Mouse (Mus musculus): Measurements from ENCODE around the gene Trp53bp2. TPM values are rescaled to one million over a fixed set of nuclear protein-coding genes. Genes with fewer than 3 reads are reported as not detected.
A peak's percentile ranks its signal among the peaks of the same experiment; 100 is the strongest.

The Trp53bp2 gene
- polyA plus RNA-seq (2014; fragmentation: Nextera tagmentation; extraction: Ambion mirVana): 40.2 and 42.5 TPM in 2 replicates

- WGBS: under 1% methylated on average over 69 of the region's 71 CpGs
- peak; percentile 98 for DNase-seq (ENCODE audit: low spot score)
- peak; percentile 93 for ATAC-seq (replicated peaks; ENCODE audit: insufficient number of reproducible peaks, low FRiP score, low TSS enrichment, low read depth)
- H3K27ac ChIP-seq (replicated peaks; ENCODE audit: low read depth, low read length): peak within 1 kb of the TSS; percentile 87
- peak within 1 kb of the TSS; percentile 97 for H3K9ac ChIP-seq (replicated peaks; ENCODE audit: low read length)
- H3K4me2 ChIP-seq (ENCODE audit: low read depth, low read length): peak within 1 kb of the TSS; percentile 70
- peak within 1 kb of the TSS; percentile 92 for H3K4me3 ChIP-seq (ENCODE audit: low read depth, low read length)
- no peaks in the 10 kb centered on the region for H3K27me3 ChIP-seq (ENCODE audit: control insufficient read depth, insufficient read depth, low read length)
- H3K9me3 ChIP-seq (replicated peaks; ENCODE audit: control insufficient read depth, low read length): no peaks in the 10 kb centered on the region
- no peaks in the 10 kb centered on the region for H3K36me3 ChIP-seq (replicated peaks; ENCODE audit: control insufficient read depth, insufficient read depth, low read depth, low read length)
- H3K4me1 ChIP-seq (ENCODE audit: control insufficient read depth, insufficient read depth, low read length): no peaks in the 10 kb centered on the region
Observed at GRCm38 (mm10) chr1:182408684-182409327, at the start of gene Trp53bp2. Gene Trp53bp2 (plus strand): TSS chr1:182409172.

GRCm38 (mm10) chr1:182362703-182363102, 46.3 kb upstream of the Trp53bp2 start:
- Histone ChIP-seq H3K9ac (replicated peaks; ENCODE audit: low read length) (no peak overlapping the region), H3K4me3 (ENCODE audit: low read depth, low read length) (no peak overlapping the region), H3K36me3 (replicated peaks; ENCODE audit: control insufficient read depth, insufficient read depth, low read depth, low read length) (no peaks in the 10 kb centered on the region), H3K9me3 (replicated peaks; ENCODE audit: control insufficient read depth, low read length) (no peaks in the 10 kb centered on the region), H3K4me2 (ENCODE audit: low read depth, low read length) (no peak overlapping the region), H3K27me3 (ENCODE audit: control insufficient read depth, insufficient read depth, low read length) (no peaks in the 10 kb centered on the region; the same call in 1 of the 2 replicates), H3K4me1 (ENCODE audit: control insufficient read depth, insufficient read depth, low read length) (no peaks in the 10 kb centered on the region), H3K27ac (replicated peaks; ENCODE audit: low read depth, low read length) (no peak overlapping the region)
- DNase-seq (ENCODE audit: low spot score) (no peak), ATAC-seq (replicated peaks; ENCODE audit: insufficient number of reproducible peaks, low FRiP score, low TSS enrichment, low read depth) (no peak)
- 91% methylated on average over 5 of the region's 5 CpGs for WGBS

GRCm38 (mm10) chr1:182363683-182364404, 45.1 kb upstream of the Trp53bp2 start:
- no peaks in the 10 kb centered on the region for H3K36me3 ChIP-seq (replicated peaks; ENCODE audit: control insufficient read depth, insufficient read depth, low read depth, low read length)
- H3K27ac ChIP-seq (replicated peaks; ENCODE audit: low read depth, low read length): no peak overlapping the region
- no peak overlapping the region for H3K4me2 ChIP-seq (ENCODE audit: low read depth, low read length)
- H3K4me3 ChIP-seq (ENCODE audit: low read depth, low read length): no peak overlapping the region
- no peaks in the 10 kb centered on the region for H3K9me3 ChIP-seq (replicated peaks; ENCODE audit: control insufficient read depth, low read length)
- WGBS: 72% methylated on average over 12 of the region's 12 CpGs
- H3K27me3 ChIP-seq (ENCODE audit: control insufficient read depth, insufficient read depth, low read length): no peaks in the 10 kb centered on the region; the same call in 1 of the 2 replicates
- no peak for DNase-seq (ENCODE audit: low spot score)
- ATAC-seq (replicated peaks; ENCODE audit: insufficient number of reproducible peaks, low FRiP score, low TSS enrichment, low read depth): no peak
- H3K4me1 ChIP-seq (ENCODE audit: control insufficient read depth, insufficient read depth, low read length): no peaks in the 10 kb centered on the region
- no peak overlapping the region for H3K9ac ChIP-seq (replicated peaks; ENCODE audit: low read length)

- Histone ChIP-seq H3K4me3 (ENCODE audit: low read depth, low read length) (no peak overlapping the region), H3K27ac (replicated peaks; ENCODE audit: low read depth, low read length) (no peak overlapping the region), H3K27me3 (ENCODE audit: control insufficient read depth, insufficient read depth, low read length) (no peaks in the 10 kb centered on the region; the same call in 1 of the 2 replicates), H3K4me2 (ENCODE audit: low read depth, low read length) (no peak overlapping the region), H3K4me1 (ENCODE audit: control insufficient read depth, insufficient read depth, low read length) (no peaks in the 10 kb centered on the region), H3K9me3 (replicated peaks; ENCODE audit: control insufficient read depth, low read length) (no peaks in the 10 kb centered on the region), H3K9ac (replicated peaks; ENCODE audit: low read length) (no peak overlapping the region), H3K36me3 (replicated peaks; ENCODE audit: control insufficient read depth, insufficient read depth, low read depth, low read length) (no peaks in the 10 kb centered on the region)
- ATAC-seq (replicated peaks; ENCODE audit: insufficient number of reproducible peaks, low FRiP score, low TSS enrichment, low read depth): no peak
- DNase-seq (ENCODE audit: low spot score): peak; percentile 3
- WGBS: 61% methylated on average over 7 of the region's 7 CpGs
Observed at GRCm38 (mm10) chr1:182368309-182368708, 40.7 kb upstream of the Trp53bp2 start.

GRCm38 (mm10) chr1:182368782-182369181, 40.2 kb upstream of the Trp53bp2 start:
- Histone ChIP-seq H3K27me3 (ENCODE audit: control insufficient read depth, insufficient read depth, low read length) (no peaks in the 10 kb centered on the region; the same call in 1 of the 2 replicates), H3K4me2 (ENCODE audit: low read depth, low read length) (no peak overlapping the region), H3K4me3 (ENCODE audit: low read depth, low read length) (no peak overlapping the region), H3K27ac (replicated peaks; ENCODE audit: low read depth, low read length) (no peak overlapping the region), H3K4me1 (ENCODE audit: control insufficient read depth, insufficient read depth, low read length) (no peaks in the 10 kb centered on the region), H3K9me3 (replicated peaks; ENCODE audit: control insufficient read depth, low read length) (no peaks in the 10 kb centered on the region), H3K9ac (replicated peaks; ENCODE audit: low read length) (no peak overlapping the region), H3K36me3 (replicated peaks; ENCODE audit: control insufficient read depth, insufficient read depth, low read depth, low read length) (no peaks in the 10 kb centered on the region)
- no peak for ATAC-seq (replicated peaks; ENCODE audit: insufficient number of reproducible peaks, low FRiP score, low TSS enrichment, low read depth)
- WGBS: 46% methylated on average over 8 of the region's 8 CpGs
- DNase-seq (ENCODE audit: low spot score): no peak

GRCm38 (mm10) chr1:182369435-182369834, 39.5 kb upstream of the Trp53bp2 start:
- no peak overlapping the region for H3K9ac ChIP-seq (replicated peaks; ENCODE audit: low read length)
- H3K4me2 ChIP-seq (ENCODE audit: low read depth, low read length): no peak overlapping the region
- whole genome bisulfite sequencing: 78% methylated on average over 4 of the region's 4 CpGs
- no peaks in the 10 kb centered on the region for H3K36me3 ChIP-seq (replicated peaks; ENCODE audit: control insufficient read depth, insufficient read depth, low read depth, low read length)
- no peak overlapping the region for H3K4me3 ChIP-seq (ENCODE audit: low read depth, low read length)
- no peak overlapping the region for H3K27ac ChIP-seq (replicated peaks; ENCODE audit: low read depth, low read length)
- no peaks in the 10 kb centered on the region for H3K4me1 ChIP-seq (ENCODE audit: control insufficient read depth, insufficient read depth, low read length)
- no peak for ATAC-seq (replicated peaks; ENCODE audit: insufficient number of reproducible peaks, low FRiP score, low TSS enrichment, low read depth)
- H3K9me3 ChIP-seq (replicated peaks; ENCODE audit: control insufficient read depth, low read length): no peaks in the 10 kb centered on the region
- H3K27me3 ChIP-seq (ENCODE audit: control insufficient read depth, insufficient read depth, low read length): no peaks in the 10 kb centered on the region; the same call in 1 of the 2 replicates
- DNase-seq (ENCODE audit: low spot score): no peak

- no peak overlapping the region for H3K9ac ChIP-seq (replicated peaks; ENCODE audit: low read length)
- H3K36me3 ChIP-seq (replicated peaks; ENCODE audit: control insufficient read depth, insufficient read depth, low read depth, low read length): no peaks in the 10 kb centered on the region
- 81% methylated on average over 8 of the region's 8 CpGs for WGBS
- H3K9me3 ChIP-seq (replicated peaks; ENCODE audit: control insufficient read depth, low read length): no peaks in the 10 kb centered on the region
- H3K4me3 ChIP-seq (ENCODE audit: low read depth, low read length): no peak overlapping the region
- DNase-seq (ENCODE audit: low spot score) (no peak), ATAC-seq (replicated peaks; ENCODE audit: insufficient number of reproducible peaks, low FRiP score, low TSS enrichment, low read depth) (no peak)
- H3K27ac ChIP-seq (replicated peaks; ENCODE audit: low read depth, low read length): no peak overlapping the region
- H3K27me3 ChIP-seq (ENCODE audit: control insufficient read depth, insufficient read depth, low read length): no peaks in the 10 kb centered on the region; the same call in 1 of the 2 replicates
- H3K4me2 ChIP-seq (ENCODE audit: low read depth, low read length): no peak overlapping the region
- no peaks in the 10 kb centered on the region for H3K4me1 ChIP-seq (ENCODE audit: control insufficient read depth, insufficient read depth, low read length)
Observed at GRCm38 (mm10) chr1:182371891-182372290, 37.1 kb upstream of the Trp53bp2 start.

GRCm38 (mm10) chr1:182376221-182376620, 32.8 kb upstream of the Trp53bp2 start:
- no peak for ATAC-seq (replicated peaks; ENCODE audit: insufficient number of reproducible peaks, low FRiP score, low TSS enrichment, low read depth)
- H3K4me2 ChIP-seq (ENCODE audit: low read depth, low read length): no peak overlapping the region
- 29% methylated on average over 8 of the region's 8 CpGs for WGBS

More at GRCm38 (mm10) chr1:182376221-182376620, 32.8 kb upstream of the Trp53bp2 start:
- peak; percentile 79 for DNase-seq (ENCODE audit: low spot score)
- H3K27ac ChIP-seq (replicated peaks; ENCODE audit: low read depth, low read length): no peak overlapping the region
- no peaks in the 10 kb centered on the region for H3K4me1 ChIP-seq (ENCODE audit: control insufficient read depth, insufficient read depth, low read length)
- H3K36me3 ChIP-seq (replicated peaks; ENCODE audit: control insufficient read depth, insufficient read depth, low read depth, low read length): no peaks in the 10 kb centered on the region
- H3K9ac ChIP-seq (replicated peaks; ENCODE audit: low read length): no peak overlapping the region
- no peaks in the 10 kb centered on the region for H3K27me3 ChIP-seq (ENCODE audit: control insufficient read depth, insufficient read depth, low read length)
- H3K9me3 ChIP-seq (replicated peaks; ENCODE audit: control insufficient read depth, low read length): no peaks in the 10 kb centered on the region
- no peak overlapping the region for H3K4me3 ChIP-seq (ENCODE audit: low read depth, low read length)

Data from embryonic facial prominence, embryonic 11.5 days (tissue).